Mouse (Mus musculus): ENCODE measurements around the gene Dusp16.

The Dusp16 gene

GRCm38 (mm10) chr6:134760926-134761544 lies 31.4 kb downstream of the Dusp16 start:
- TF ChIP-seq CTCF (conservative IDR thresholded peaks at IDR 0.05; ENCODE audit: low read length) (no peak), POU5F1 (IDR thresholded peaks at IDR 0.05; ENCODE audit: borderline replicate concordance, low read length) (no peak), NANOG (IDR thresholded peaks at IDR 0.05; ENCODE audit: borderline replicate concordance, low read length) (no peak)
- peaks cover 17% of the 10 kb centered on the region for H3K4me1 ChIP-seq (replicated peaks; ENCODE audit: low read depth, low read length)

GRCm38 (mm10) chr6:134756058-134756457 lies 36.4 kb downstream of the Dusp16 start:
- H3K36me3 ChIP-seq (ENCODE audit: insufficient read depth, low read length), result peaks cover 25% of the 10 kb centered on the region
- no peaks in the 10 kb centered on the region for H3K9me3 ChIP-seq (ENCODE audit: low read length)
- H3K4me1 ChIP-seq (replicated peaks; ENCODE audit: low read depth, low read length), result peaks cover 35% of the 10 kb centered on the region
- no peaks in the 10 kb centered on the region for H3K27me3 ChIP-seq (ENCODE audit: insufficient read depth, low read length)
- TF ChIP-seq CTCF (conservative IDR thresholded peaks at IDR 0.05; ENCODE audit: low read length) (no peak), POU5F1 (IDR thresholded peaks at IDR 0.05; ENCODE audit: borderline replicate concordance, low read length) (no peak), NANOG (IDR thresholded peaks at IDR 0.05; ENCODE audit: borderline replicate concordance, low read length) (no peak)
- H3K4me3 ChIP-seq (replicated peaks; ENCODE audit: low read length), result no peak overlapping the region

More at GRCm38 (mm10) chr6:134760926-134761544, 31.4 kb downstream of the Dusp16 start:
- H3K27me3 ChIP-seq (ENCODE audit: insufficient read depth, low read length), result no peaks in the 10 kb centered on the region
- no peaks in the 10 kb centered on the region for H3K9me3 ChIP-seq (ENCODE audit: low read length)
- H3K36me3 ChIP-seq (ENCODE audit: insufficient read depth, low read length), result peaks cover 18% of the 10 kb centered on the region
- H3K4me3 ChIP-seq (replicated peaks; ENCODE audit: low read length), result no peak overlapping the region

- H3K9me3 ChIP-seq (ENCODE audit: low read length), result no peaks in the 10 kb centered on the region
- TF ChIP-seq POU5F1 (IDR thresholded peaks at IDR 0.05; ENCODE audit: borderline replicate concordance, low read length), result no peak
- no peak for TF ChIP-seq CTCF (conservative IDR thresholded peaks at IDR 0.05; ENCODE audit: low read length)
- TF ChIP-seq NANOG (IDR thresholded peaks at IDR 0.05; ENCODE audit: borderline replicate concordance, low read length), result no peak
- peaks cover 23% of the 10 kb centered on the region for H3K36me3 ChIP-seq (ENCODE audit: insufficient read depth, low read length)
- no peak overlapping the region for H3K4me3 ChIP-seq (replicated peaks; ENCODE audit: low read length)
- peaks cover 36% of the 10 kb centered on the region for H3K4me1 ChIP-seq (replicated peaks; ENCODE audit: low read depth, low read length)
- no peaks in the 10 kb centered on the region for H3K27me3 ChIP-seq (ENCODE audit: insufficient read depth, low read length)
These were observed 38.6 kb downstream of the Dusp16 start for GRCm38 (mm10) chr6:134753858-134754257.

GRCm38 (mm10) chr6:134753412-134753811 lies 39.0 kb downstream of the Dusp16 start:
- Histone ChIP-seq H3K36me3 (ENCODE audit: insufficient read depth, low read length) (peaks cover 20% of the 10 kb centered on the region), H3K4me3 (replicated peaks; ENCODE audit: low read length) (no peak overlapping the region), H3K4me1 (replicated peaks; ENCODE audit: low read depth, low read length) (peaks cover 36% of the 10 kb centered on the region), H3K9me3 (ENCODE audit: low read length) (no peaks in the 10 kb centered on the region), H3K27me3 (ENCODE audit: insufficient read depth, low read length) (no peaks in the 10 kb centered on the region)
- TF ChIP-seq NANOG (IDR thresholded peaks at IDR 0.05; ENCODE audit: borderline replicate concordance, low read length), result no peak
- no peak for TF ChIP-seq CTCF (conservative IDR thresholded peaks at IDR 0.05; ENCODE audit: low read length)
- TF ChIP-seq POU5F1 (IDR thresholded peaks at IDR 0.05; ENCODE audit: borderline replicate concordance, low read length), result no peak

- H3K4me3 ChIP-seq (replicated peaks; ENCODE audit: low read length), result no peak overlapping the region
- H3K4me1 ChIP-seq (replicated peaks; ENCODE audit: low read depth, low read length), result peaks cover 36% of the 10 kb centered on the region
- TF ChIP-seq NANOG (IDR thresholded peaks at IDR 0.05; ENCODE audit: borderline replicate concordance, low read length), result no peak
- no peak for TF ChIP-seq CTCF (conservative IDR thresholded peaks at IDR 0.05; ENCODE audit: low read length)
- TF ChIP-seq POU5F1 (IDR thresholded peaks at IDR 0.05; ENCODE audit: borderline replicate concordance, low read length), result no peak
These were observed 40.4 kb downstream of the Dusp16 start for GRCm38 (mm10) chr6:134751883-134752647.

GRCm38 (mm10) chr6:134751087-134751486 lies 41.3 kb downstream of the Dusp16 start:
- peaks cover 17% of the 10 kb centered on the region for H3K36me3 ChIP-seq (ENCODE audit: insufficient read depth, low read length)
- no peak for TF ChIP-seq POU5F1 (IDR thresholded peaks at IDR 0.05; ENCODE audit: borderline replicate concordance, low read length)
- TF ChIP-seq NANOG (IDR thresholded peaks at IDR 0.05; ENCODE audit: borderline replicate concordance, low read length), result no peak
- TF ChIP-seq CTCF (conservative IDR thresholded peaks at IDR 0.05; ENCODE audit: low read length), result no peak
- H3K9me3 ChIP-seq (ENCODE audit: low read length), result no peaks in the 10 kb centered on the region
- no peaks in the 10 kb centered on the region for H3K27me3 ChIP-seq (ENCODE audit: insufficient read depth, low read length)
- no peak overlapping the region for H3K4me3 ChIP-seq (replicated peaks; ENCODE audit: low read length)
- peaks cover 27% of the 10 kb centered on the region for H3K4me1 ChIP-seq (replicated peaks; ENCODE audit: low read depth, low read length)

More at GRCm38 (mm10) chr6:134751883-134752647, 40.4 kb downstream of the Dusp16 start:
- no peaks in the 10 kb centered on the region for H3K27me3 ChIP-seq (ENCODE audit: insufficient read depth, low read length)
- H3K9me3 ChIP-seq (ENCODE audit: low read length), result no peaks in the 10 kb centered on the region
- H3K36me3 ChIP-seq (ENCODE audit: insufficient read depth, low read length), result peaks cover 18% of the 10 kb centered on the region

GRCm38 (mm10) chr6:134748126-134748525 lies 44.3 kb downstream of the Dusp16 start:
- Histone ChIP-seq H3K36me3 (ENCODE audit: insufficient read depth, low read length) (peaks cover 8% of the 10 kb centered on the region; the same call in 1 of the 2 replicates), H3K9me3 (ENCODE audit: low read length) (no peaks in the 10 kb centered on the region), H3K27me3 (ENCODE audit: insufficient read depth, low read length) (no peaks in the 10 kb centered on the region), H3K4me3 (replicated peaks; ENCODE audit: low read length) (no peak overlapping the region), H3K4me1 (replicated peaks; ENCODE audit: low read depth, low read length) (peaks cover 11% of the 10 kb centered on the region; the same call in 1 of the 2 replicates)
- TF ChIP-seq POU5F1 (IDR thresholded peaks at IDR 0.05; ENCODE audit: borderline replicate concordance, low read length) (no peak), CTCF (conservative IDR thresholded peaks at IDR 0.05; ENCODE audit: low read length) (no peak), NANOG (IDR thresholded peaks at IDR 0.05; ENCODE audit: borderline replicate concordance, low read length) (no peak)

- H3K27me3 ChIP-seq (ENCODE audit: insufficient read depth, low read length), result no peaks in the 10 kb centered on the region
- H3K9me3 ChIP-seq (ENCODE audit: low read length), result no peaks in the 10 kb centered on the region
- H3K4me1 ChIP-seq (replicated peaks; ENCODE audit: low read depth, low read length), result no peaks in the 10 kb centered on the region; the same call in 1 of the 2 replicates
- TF ChIP-seq CTCF (conservative IDR thresholded peaks at IDR 0.05; ENCODE audit: low read length) (no peak), POU5F1 (IDR thresholded peaks at IDR 0.05; ENCODE audit: borderline replicate concordance, low read length) (no peak), NANOG (IDR thresholded peaks at IDR 0.05; ENCODE audit: borderline replicate concordance, low read length) (no peak)
- H3K4me3 ChIP-seq (replicated peaks; ENCODE audit: low read length), result no peak overlapping the region
- peaks cover 12% of the 10 kb centered on the region; the same call in 1 of the 2 replicates for H3K36me3 ChIP-seq (ENCODE audit: insufficient read depth, low read length)
These were observed 46.5 kb downstream of the Dusp16 start for GRCm38 (mm10) chr6:134745876-134746275.
